Mouse (Mus musculus) G1E (cell line): ENCODE measurements around the gene Hmgb2. TPM values are rescaled to one million over a fixed set of nuclear protein-coding genes. Genes with fewer than 3 reads are reported as not detected.
A peak's percentile ranks its signal among the peaks of the same experiment; 100 is the strongest.
"Not testable (repeated sequence)": the region's sequence is repeated elsewhere in the genome, so short reads cannot be mapped to it uniquely, and the experiment has no call there.

ENCODE experiments used
- ATAC-seq: 2 replicates; pipeline ENCODE4 v1.8.0; 2016; ENCODE audit warnings: mild to moderate bottlenecking; ENCODE audit not compliant: insufficient number of reproducible peaks, poor library complexity, low FRiP score, severe bottlenecking; ENCODE audit errors: extremely low read depth
- DNase-seq: peaks from one replicate; pipeline ENCODE4 v3.0.0; 2012; ENCODE audit warnings: low spot score
- H3K27me3 ChIP-seq: 2 replicates; pipeline ENCODE4 v1.6.1; 2012; ENCODE audit warnings: mild to moderate bottlenecking, low read length, inconsistent platforms; ENCODE audit not compliant: insufficient read depth
- H3K36me3 ChIP-seq: replicated peaks from 2 replicates; pipeline ENCODE3; 2012; ENCODE audit warnings: mild to moderate bottlenecking, inconsistent platforms
- H3K4me1 ChIP-seq: 2 replicates; pipeline ENCODE4 v1.6.1; 2012; ENCODE audit warnings: low read depth, low read length, inconsistent platforms, mixed read lengths; ENCODE audit not compliant: insufficient read depth
- H3K4me3 ChIP-seq: 2 replicates; pipeline ENCODE4 v1.5.1; 2012; ENCODE audit warnings: low read depth, mild to moderate bottlenecking, inconsistent platforms, low read length, moderate library complexity, mixed read lengths
- H3K9me3 ChIP-seq: replicated peaks from 2 replicates; pipeline ENCODE4 v1.6.1; 2012; ENCODE audit warnings: inconsistent platforms
- CTCF ChIP-seq: IDR thresholded peaks from 2 replicates; pipeline ENCODE4 v1.5.1; 2012; ENCODE audit warnings: low read depth, low read length, inconsistent platforms, mixed read lengths
- GATA1 ChIP-seq: IDR thresholded peaks from 2 replicates; pipeline ENCODE4 v1.6.1; 2012; ENCODE audit warnings: borderline replicate concordance, low read length, inconsistent platforms, mixed read lengths
- GATA2 ChIP-seq: IDR thresholded peaks from 2 replicates; pipeline ENCODE4 v1.6.1; 2012; ENCODE audit warnings: low read depth, low read length, inconsistent platforms, borderline replicate concordance
- POLR2AphosphoS5 ChIP-seq: IDR thresholded peaks from 2 replicates; pipeline ENCODE4 v1.6.1; 2012; ENCODE audit warnings: low read depth, low read length, inconsistent platforms; ENCODE audit not compliant: insufficient replicate concordance
- TAL1 ChIP-seq: conservative IDR thresholded peaks from 2 replicates; pipeline ENCODE4 v1.6.1; 2012; ENCODE audit warnings: low read depth, low read length, inconsistent platforms, mixed read lengths
- polyA plus RNA-seq: library from polyadenylated mRNA; stranded (reverse); fragments of >175 nt; gene quantifications from 2 replicates; pipeline ENCODE4 v1.2.3, GENCODE M21; 2012
- total RNA-seq, 2 experiments: library from RNA; stranded (forward) in 1 of 2; stranded (reverse) in 1 of 2; fragments of 200-1000 nt in 1 of 2; fragments of >200 nt in 1 of 2; fragmentation: Nextera tagmentation in 1 of 2; gene quantifications; 2 replicates each; pipeline ENCODE4 v1.2.3; 2014 to 2017

Hmgb2 gene
- total and polyA plus RNA-seq, 3 experiments: 132 to 610 (median 208) TPM

DNA sequence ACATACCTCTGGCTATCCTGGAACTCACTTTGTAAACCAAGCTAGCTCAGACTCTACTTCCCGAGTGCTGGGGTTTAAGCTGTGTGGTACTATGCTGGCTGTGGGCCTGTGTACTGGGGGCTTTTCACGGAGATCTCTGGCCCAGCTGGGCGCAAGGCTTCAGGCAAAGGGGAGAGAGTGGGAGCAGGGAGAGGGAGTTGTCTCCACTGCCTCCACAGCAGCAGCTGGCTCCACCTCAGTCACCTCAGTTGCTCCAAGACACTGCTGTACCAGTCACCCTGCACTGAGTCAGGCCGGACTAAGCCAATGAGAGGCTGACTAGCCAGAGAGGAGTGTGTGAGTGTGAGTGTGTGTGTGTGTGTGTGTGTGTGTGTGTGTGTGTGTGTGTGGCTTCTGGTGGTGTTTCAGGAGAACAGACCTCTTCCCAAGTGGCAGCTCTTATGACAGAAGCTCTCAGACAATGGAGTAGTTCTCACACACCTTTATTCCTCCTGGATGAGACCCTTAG, 4.1 kb upstream of the Hmgb2 start:
- H3K27me3 ChIP-seq: no peaks in the 10 kb centered on the region
- H3K9me3 ChIP-seq: no peaks in the 10 kb centered on the region
- H3K4me1 ChIP-seq: peaks cover 36% of the 10 kb centered on the region
- H3K36me3 ChIP-seq: peaks cover 32% of the 10 kb centered on the region
- TF ChIP-seq GATA2 (no peak), GATA1 (no peak), CTCF (no peak), POLR2AphosphoS5 (no peak), TAL1 (no peak)
- H3K4me3 ChIP-seq: no peak overlapping the region
- DNase-seq (no peak), ATAC-seq (no peak)

DNA sequence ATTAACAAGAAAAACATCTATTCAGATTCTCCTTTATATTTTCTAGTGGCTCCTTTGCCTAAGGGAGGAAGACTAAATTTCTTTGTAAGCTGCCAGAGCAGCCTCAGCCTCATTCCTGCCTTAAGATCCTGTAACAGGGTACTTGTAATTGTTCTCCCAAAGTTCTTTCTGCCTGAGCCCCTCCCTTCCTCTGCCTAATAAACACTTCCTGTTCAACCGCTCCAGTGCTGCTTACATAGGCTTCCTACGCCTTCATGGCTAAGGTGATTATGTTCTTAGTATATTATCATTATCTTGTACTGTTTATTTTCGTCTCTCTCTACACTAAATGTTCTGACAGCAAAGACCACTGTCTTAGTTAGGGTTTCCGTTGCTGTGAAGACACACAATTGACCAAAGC, 3.0 kb upstream of the Hmgb2 start:
- no peak for ATAC-seq
- TF ChIP-seq GATA2: no peak
- no peak for TF ChIP-seq POLR2AphosphoS5
- no peak for TF ChIP-seq TAL1
- no peak for TF ChIP-seq CTCF
- no peak for TF ChIP-seq GATA1
- peaks cover 37% of the 10 kb centered on the region for H3K36me3 ChIP-seq
- H3K27me3 ChIP-seq: no peaks in the 10 kb centered on the region
- DNase-seq: no peak
- H3K4me1 ChIP-seq: peaks cover 36% of the 10 kb centered on the region
- H3K4me3 ChIP-seq: no peak overlapping the region
- H3K9me3 ChIP-seq: no peaks in the 10 kb centered on the region

DNA sequence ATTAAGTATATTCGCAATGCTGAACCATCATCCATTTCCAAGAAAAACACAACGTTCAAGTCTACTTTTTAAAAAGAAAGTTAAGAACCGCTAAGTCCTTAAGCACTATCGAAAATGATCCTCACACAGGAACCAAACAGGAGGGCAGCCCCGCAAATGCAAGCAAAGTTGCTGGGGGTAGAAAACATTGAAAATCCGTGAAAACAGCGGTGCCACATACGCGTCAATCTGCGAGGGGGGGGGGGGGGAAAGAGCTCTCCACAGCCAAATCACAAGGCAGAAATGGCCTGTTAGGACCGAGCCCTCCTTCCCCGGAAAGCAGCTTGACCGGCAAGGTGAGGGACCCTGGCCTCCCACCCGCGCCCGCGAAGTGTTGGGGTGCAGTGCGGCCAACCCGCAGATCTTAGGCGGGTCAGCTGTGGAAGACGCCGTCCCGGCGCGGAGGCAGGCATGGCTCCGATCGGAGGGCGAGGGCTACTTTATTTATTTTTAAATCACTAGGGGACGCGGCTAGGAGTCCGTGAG, 854 bp upstream of the Hmgb2 start:
- Histone ChIP-seq H3K4me1 (peaks cover 37% of the 10 kb centered on the region), H3K9me3 (no peaks in the 10 kb centered on the region), H3K36me3 (peaks cover 37% of the 10 kb centered on the region), H3K27me3 (no peaks in the 10 kb centered on the region), H3K4me3 (peak overlapping the region; percentile 82)
- ATAC-seq (no peak), DNase-seq (peak; percentile 28)
- TF ChIP-seq TAL1 (no peak), CTCF (no peak), POLR2AphosphoS5 (no peak), GATA1 (no peak)

DNA sequence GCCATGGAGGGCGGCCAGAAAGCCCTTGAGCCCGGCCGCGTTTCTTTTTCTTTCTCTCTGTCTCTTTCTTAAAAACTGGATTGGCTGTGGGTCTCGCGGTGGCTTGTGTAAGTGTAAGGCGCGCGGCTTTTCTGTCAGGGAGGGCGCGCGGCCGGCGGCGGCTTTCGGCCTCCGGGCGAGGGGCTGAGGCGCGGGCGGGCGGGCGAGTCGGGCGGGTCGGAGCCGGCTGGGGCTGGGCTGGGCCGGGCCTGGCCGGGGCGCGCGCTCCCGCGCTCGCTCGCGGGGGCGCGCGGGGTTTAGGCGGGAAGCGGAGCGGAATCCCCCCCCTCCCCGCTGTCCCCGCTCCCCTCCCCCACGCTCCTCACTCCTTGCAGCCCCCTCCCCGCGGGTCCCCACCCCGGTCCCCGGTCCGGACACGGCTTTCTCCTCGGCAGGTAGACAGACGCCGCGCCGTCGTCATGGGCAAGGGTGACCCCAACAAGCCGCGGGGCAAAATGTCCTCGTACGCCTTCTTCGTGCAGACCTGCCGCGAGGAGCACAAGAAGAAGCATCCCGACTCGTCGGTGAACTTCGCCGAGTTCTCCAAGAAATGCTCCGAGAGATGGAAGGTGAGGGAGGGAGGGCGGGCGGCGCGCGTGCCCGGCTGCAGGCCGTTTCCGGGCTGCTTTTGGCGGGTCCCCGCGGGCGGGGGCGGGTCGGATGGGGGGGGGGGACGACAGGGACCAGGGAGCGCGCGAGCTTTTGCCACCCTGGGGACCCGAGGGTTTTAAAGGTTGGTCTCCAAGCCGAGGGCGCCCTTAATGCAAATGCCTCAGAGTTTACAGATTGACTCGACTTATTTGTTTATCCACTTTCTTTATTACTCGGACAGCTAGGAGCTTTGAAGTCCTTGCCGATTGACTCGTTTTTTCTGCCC, 692 bp downstream of the Hmgb2 start:
- Histone ChIP-seq H3K4me3 (peak overlapping the region; percentile 82), H3K4me1 (peaks cover 34% of the 10 kb centered on the region), H3K27me3 (no peaks in the 10 kb centered on the region), H3K9me3 (no peaks in the 10 kb centered on the region), H3K36me3 (peaks cover 44% of the 10 kb centered on the region)
- DNase-seq: peak; percentile 48
- no peak for ATAC-seq
- TF ChIP-seq TAL1 (no peak), POLR2AphosphoS5 (no peak), GATA1 (no peak), CTCF (no peak), GATA2 (no peak)

DNA sequence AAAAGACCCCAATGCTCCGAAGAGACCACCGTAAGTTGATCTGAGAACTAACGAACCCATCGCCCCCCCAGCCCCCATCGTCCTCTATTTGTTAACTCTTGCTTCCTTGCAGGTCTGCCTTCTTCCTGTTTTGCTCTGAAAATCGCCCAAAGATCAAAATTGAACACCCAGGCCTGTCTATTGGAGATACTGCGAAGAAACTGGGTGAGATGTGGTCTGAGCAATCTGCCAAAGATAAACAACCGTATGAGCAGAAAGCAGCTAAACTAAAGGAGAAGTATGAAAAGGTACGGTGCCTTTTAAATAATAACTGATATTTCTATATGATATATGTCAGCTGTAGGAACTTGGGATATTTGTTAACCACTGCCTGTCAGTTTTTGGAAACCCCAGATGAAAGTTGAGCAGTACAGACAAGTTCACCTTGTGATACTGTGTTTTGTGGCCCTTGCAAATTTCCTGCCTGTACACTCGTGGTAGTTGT, 1.5 kb downstream of the Hmgb2 start:
- TF ChIP-seq TAL1: peak; percentile 38; the same call in 1 of the 2 replicates
- H3K36me3 ChIP-seq: peaks cover 43% of the 10 kb centered on the region

DNA sequence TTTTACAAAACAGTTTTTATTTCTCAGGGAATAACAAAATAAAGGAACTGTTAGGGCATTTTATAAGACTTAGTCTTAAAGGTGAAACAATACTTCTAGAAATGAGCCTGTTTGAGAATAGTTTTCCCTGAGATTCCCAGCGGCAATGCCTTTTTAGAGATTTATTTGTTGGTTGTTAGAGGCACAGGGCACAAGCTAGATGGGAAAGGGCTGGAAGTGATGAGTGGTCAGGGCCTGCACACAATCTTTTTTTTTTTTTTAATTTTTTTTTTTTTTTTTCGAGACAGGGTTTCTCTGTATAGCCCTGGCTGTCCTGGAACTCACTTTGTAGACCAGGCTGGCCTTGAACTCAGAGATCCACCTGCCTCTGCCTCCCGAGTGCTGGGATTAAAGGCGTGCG, 5.0 kb downstream of the Hmgb2 start:
- H3K9me3 ChIP-seq, DNase-seq, H3K27me3 ChIP-seq, H3K4me3 ChIP-seq, ATAC-seq: not testable (repeated sequence)
- H3K36me3 ChIP-seq: peaks cover 49% of the 10 kb centered on the region
- peaks cover 20% of the 10 kb centered on the region for H3K4me1 ChIP-seq

More for the DNA sequence above, 1.5 kb downstream of the Hmgb2 start:
- peak overlapping the region; percentile 82 for H3K4me3 ChIP-seq
- H3K4me1 ChIP-seq: peaks cover 26% of the 10 kb centered on the region
- not testable (repeated sequence) for ATAC-seq, H3K9me3 ChIP-seq, H3K27me3 ChIP-seq, DNase-seq

DNA sequence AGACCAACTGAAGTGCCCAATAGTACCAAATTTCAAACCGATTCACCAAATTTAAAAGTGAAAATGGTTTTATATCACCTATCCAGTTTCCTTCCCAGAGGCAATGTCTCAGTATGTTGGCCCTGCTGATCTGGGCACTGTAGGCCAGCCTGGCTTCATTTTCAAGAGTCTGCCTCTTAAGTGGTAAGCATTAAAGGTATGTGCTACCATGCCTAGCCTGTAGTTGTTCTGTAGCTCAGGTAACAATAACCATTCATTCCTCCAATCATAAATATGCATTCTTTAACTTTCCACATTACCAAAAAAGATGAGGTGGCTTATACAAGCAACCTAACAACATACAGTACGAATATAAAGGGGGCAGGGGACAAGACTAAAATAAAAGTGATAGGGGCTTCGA, 6.0 kb downstream of the Hmgb2 start:
- Histone ChIP-seq H3K9me3 (no peaks in the 10 kb centered on the region), H3K36me3 (peaks cover 55% of the 10 kb centered on the region), H3K4me3 (no peak overlapping the region), H3K4me1 (peaks cover 20% of the 10 kb centered on the region), H3K27me3 (no peaks in the 10 kb centered on the region)
- TF ChIP-seq POLR2AphosphoS5: no peak; the same call in 1 of the 2 replicates
- TF ChIP-seq CTCF: no peak
- TF ChIP-seq GATA2: no peak
- no peak for TF ChIP-seq TAL1
- no peak for TF ChIP-seq GATA1
- ATAC-seq: no peak
- no peak for DNase-seq
